Mouse (Mus musculus): Measurements from ENCODE around the gene Smlr1.

The Smlr1 gene

DNA sequence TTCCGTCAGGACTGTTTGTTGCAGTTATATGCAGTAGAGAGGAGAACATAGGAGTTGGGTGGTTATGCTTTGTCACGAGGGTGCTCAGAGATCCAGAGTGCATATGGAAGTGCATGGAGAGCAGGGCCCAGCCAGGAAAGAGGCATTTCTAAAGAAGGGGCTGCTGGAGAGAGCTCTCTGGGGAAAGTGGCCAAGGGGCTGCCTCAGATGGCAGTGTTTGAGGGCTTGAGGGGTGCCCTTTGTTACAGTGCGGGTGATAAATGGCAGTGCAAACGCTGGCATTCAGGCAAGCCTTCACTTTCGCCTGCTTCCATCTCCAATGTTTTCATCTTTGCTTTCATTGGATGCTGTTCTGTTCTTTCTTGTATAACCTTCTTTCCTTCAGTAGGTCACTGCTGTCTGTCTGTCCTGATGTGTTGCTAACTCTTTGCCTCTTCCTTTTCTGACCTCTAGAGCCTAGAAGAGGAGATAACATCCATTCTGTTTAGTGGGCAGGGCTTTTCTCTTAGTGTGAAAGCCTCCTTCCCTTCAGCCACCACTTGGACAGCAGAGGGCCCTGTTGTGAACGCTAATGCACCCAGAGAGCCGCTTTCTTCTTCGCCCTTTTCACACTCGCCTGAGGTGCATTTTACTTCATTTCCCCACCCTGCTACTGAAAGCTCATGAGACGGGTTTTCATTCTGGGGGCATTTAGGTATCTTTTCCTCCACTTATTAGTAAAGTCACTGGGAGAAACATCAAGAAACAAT is 36.6 kb downstream of the Smlr1 start:
- no peak for DNase-seq (ENCODE audit: low read depth, low spot score)

GRCm38 (mm10) chr10:25488456-25488855 is 47.6 kb downstream of the Smlr1 start:
- peak; percentile 46 for DNase-seq (ENCODE audit: low read depth, low spot score)

DNA sequence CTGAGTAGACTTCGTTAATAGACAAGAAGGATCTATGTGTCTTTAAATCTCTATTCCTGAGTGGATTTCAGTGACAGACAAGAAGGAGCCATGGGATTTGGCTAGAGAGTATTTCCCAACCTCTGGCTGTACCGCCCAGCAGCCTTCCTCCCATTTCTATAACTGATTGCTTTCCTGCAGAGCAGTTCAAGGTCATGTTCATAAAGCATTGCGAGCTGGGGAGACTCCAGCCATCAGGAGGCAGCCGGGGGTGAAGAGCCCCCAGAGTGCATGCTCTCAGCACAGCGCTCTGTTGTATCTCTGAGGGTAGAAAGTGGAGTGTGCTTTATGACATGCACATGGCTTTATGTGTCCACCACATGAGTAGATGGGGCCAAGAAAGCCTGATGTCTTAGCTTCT is 53.3 kb downstream of the Smlr1 start:
- DNase-seq (ENCODE audit: low read depth, low spot score): no peak

GRCm38 (mm10) chr10:25479716-25480115 is 56.4 kb downstream of the Smlr1 start:
- DNase-seq (ENCODE audit: low read depth, low spot score): no peak
